Mouse (Mus musculus) thymus, postnatal 4 days (tissue): ENCODE results near the gene Gm17324.

Experiments
- DNase-seq: peaks from one replicate; pipeline ENCODE4 v3.0.0; 2021

Gene Gm17324

GRCm38 (mm10) chr9:78463337-78463736, 14.8 kb upstream of the Gm17324 start:
- no peak for DNase-seq

GRCm38 (mm10) chr9:78457026-78457425, 8.4 kb upstream of the Gm17324 start:
- no peak for DNase-seq

GRCm38 (mm10) chr9:78451382-78451781, 2.8 kb upstream of the Gm17324 start:
- DNase-seq: peak; percentile 50

DNA sequence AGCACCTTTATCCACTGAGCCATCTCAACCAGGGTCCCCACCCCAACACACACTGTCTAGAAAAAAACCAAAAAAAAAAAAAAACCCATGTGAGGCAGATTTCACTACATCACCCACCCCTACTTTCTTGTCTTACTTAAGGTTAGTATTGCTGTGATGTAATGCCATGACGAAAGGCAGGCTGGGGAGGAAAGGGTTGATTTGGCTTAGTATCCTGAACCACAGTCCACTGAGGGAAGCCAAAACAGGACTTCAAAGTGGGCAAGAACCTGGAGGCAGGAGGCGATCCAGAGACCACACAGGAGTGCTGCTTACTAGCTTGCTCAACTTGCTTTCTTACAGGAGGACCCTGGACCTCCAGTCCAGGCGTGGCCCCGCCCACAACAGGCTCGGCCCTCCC, 1.8 kb upstream of the Gm17324 start:
- no peak for DNase-seq

GRCm38 (mm10) chr9:78447606-78447972, 997 bp downstream of the Gm17324 start:
- no peak for DNase-seq

DNA sequence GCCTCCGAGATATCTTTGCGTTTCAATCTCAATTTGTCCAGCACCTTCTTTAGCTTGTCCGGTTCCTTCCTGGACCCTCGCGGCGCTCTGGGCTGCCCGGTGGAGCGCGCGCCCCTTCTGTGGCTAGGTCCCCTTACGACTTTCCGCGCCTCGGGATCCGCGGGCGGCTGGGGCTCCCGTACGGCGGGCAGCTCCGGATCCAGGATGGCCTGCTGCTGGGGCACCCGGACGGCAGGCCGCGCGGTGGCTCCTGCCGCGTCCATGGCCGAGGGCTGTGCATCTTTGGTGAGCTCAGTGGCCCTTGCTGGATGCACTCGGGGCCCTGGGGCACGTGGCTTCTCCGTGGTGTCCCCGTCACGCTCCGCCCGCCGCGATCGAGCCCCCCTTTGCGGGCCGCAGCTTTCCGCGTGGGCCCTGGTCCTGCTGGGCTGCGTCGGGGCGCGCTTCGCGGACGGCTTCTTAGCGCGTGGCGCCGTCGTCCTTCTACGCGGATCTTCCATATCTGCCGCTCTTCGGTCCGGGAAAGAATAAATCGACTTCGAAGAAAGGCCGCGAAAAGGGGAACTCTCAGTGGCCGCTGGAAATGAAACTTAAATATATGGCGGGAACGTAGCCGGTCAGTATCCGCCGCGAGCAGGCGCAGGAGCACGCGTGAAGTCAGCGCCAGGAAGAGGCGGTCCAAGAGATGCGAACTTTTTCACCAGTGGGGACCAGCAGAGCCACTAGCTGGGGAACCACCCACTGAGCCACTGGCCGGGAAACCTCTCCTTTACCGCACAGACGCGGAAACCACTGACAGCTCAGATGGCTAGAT, 5.8 kb downstream of the Gm17324 start, which contains the start of gene Cgas:
Gene Cgas (minus strand): TSS at position 659 of the 814 bp plus-strand sequence.
- DNase-seq: peak; percentile 55

GRCm38 (mm10) chr9:78442237-78442578, 6.4 kb downstream of the Gm17324 start:
- no peak for DNase-seq

GRCm38 (mm10) chr9:78439426-78439825, 9.2 kb downstream of the Gm17324 start:
- DNase-seq: no peak

GRCm38 (mm10) chr9:78432471-78432870, 16.1 kb downstream of the Gm17324 start:
- no peak for DNase-seq

- no peak for DNase-seq
Observed at GRCm38 (mm10) chr9:78430486-78430885, 18.1 kb downstream of the Gm17324 start.

GRCm38 (mm10) chr9:78429551-78429950, 19.0 kb downstream of the Gm17324 start:
- no peak for DNase-seq

DNA sequence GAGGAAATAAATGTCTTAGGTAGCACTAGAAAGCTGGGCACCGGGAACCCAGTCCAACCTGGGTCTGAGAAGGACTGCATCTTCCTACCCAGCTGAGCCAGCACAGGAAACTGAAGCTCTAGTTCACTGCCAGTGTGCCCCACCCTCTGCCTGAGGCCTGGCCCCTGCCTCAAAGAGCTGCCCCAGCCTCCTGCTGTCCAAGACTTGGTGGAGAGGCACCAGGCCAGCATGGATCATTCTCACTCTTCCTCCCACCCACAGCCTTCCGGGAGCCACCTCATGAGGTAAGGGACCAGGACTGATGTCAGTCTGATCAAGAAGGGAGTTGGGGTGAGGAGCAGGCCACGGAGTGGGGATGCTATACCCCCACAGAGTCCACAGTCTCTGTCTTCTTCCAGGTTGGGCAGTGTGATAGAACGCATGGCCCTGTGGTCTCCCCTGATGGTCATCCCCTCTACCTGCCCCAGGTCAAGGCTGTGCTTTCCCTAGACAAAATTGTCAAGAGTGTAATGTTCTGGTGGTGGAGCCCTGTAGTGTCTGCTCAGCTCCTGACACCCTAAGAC, 19.6 kb downstream of the Gm17324 start:
- no peak for DNase-seq

- DNase-seq: no peak
Observed at GRCm38 (mm10) chr9:78428185-78428584, 20.4 kb downstream of the Gm17324 start.

GRCm38 (mm10) chr9:78427362-78427781, 21.2 kb downstream of the Gm17324 start:
- peak; percentile 42 for DNase-seq

- DNase-seq: no peak
Observed at GRCm38 (mm10) chr9:78401596-78401995, 47.0 kb downstream of the Gm17324 start.

GRCm38 (mm10) chr9:78400570-78400969, 48.0 kb downstream of the Gm17324 start:
- no peak for DNase-seq
